Mouse (Mus musculus): ENCODE data around the gene Map6. TPM values are rescaled to one million over a fixed set of nuclear protein-coding genes. Genes with fewer than 3 reads are reported as not detected.

Map6 gene
- polyA plus RNA-seq, 1 experiment from 2014 or later, result 57.0 TPM

DNA sequence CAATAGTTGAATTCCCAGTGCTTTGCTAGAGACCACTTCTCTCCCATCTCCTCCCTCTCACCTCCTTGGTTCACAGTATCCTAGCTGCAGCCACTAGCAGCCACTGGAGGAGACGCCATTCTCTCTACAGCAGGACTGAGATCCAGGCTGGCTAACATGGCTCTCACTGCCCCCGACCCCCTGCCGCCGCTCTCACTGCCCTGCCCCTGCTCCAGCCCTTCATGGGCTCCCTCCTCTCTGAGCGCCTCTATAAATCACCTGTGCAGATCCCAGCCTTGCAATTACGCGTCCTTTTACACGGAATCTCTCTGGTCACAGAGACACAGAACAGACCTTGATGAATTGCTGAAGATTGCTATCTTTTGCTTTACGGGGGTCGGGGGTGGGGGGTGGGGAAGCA is 57.6 kb downstream of the Map6 start:
- Histone ChIP-seq H3K36me3 (ENCODE audit: control insufficient read depth, insufficient read depth, low read length) (no peaks in the 10 kb centered on the region), H3K9me3 (ENCODE audit: control insufficient read depth, low read length) (no peaks in the 10 kb centered on the region), H3K4me2 (ENCODE audit: low read depth) (0 out of 2 replicates have a peak overlapping the region, but pooled peaks have one; percentile 10), H3K9ac (ENCODE audit: low read length) (no peak overlapping the region), H3K4me3 (ENCODE audit: low read depth, low read length) (no peak overlapping the region), H3K27me3 (ENCODE audit: control insufficient read depth, insufficient read depth, low read length) (no peaks in the 10 kb centered on the region), H3K4me1 (ENCODE audit: control insufficient read depth, insufficient read depth, low read length) (peaks cover 33% of the 10 kb centered on the region), H3K27ac (ENCODE audit: low read depth, low read length) (peak overlapping the region; percentile 58)
- DNase-seq (ENCODE audit: low spot score), result peak; percentile 46
- ATAC-seq (ENCODE audit: insufficient read depth, low FRiP score, low TSS enrichment), result peak; percentile 62
- 4% methylated on average over 10 of the region's 10 CpGs for WGBS

DNA sequence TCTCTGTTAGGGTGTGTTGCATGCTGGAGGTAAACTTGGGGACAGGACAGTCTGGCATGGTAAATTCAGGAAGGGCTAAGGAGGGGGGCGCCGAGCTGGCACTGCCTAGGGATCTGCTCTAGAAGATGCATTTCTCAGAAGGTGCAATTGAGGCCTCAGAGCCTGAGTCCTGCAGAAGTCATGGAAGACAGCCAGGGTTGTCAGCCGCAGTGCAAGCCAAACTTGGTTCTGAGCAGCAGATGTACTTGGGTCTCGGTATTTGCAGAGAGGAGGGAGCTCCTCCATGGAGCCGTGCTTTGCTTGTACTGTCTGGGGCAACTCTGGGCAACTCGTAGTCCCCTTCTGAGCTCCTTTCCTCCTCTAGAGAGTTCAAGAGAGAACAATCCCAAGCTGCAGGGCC is 58.9 kb downstream of the Map6 start:
- WGBS, result 71% methylated on average over 6 of the region's 6 CpGs
- no peaks in the 10 kb centered on the region for H3K9me3 ChIP-seq (ENCODE audit: control insufficient read depth, low read length)
- ATAC-seq (ENCODE audit: insufficient read depth, low FRiP score, low TSS enrichment) (no peak), DNase-seq (ENCODE audit: low spot score) (no peak)
- no peaks in the 10 kb centered on the region for H3K36me3 ChIP-seq (ENCODE audit: control insufficient read depth, insufficient read depth, low read length)
- no peaks in the 10 kb centered on the region for H3K27me3 ChIP-seq (ENCODE audit: control insufficient read depth, insufficient read depth, low read length)
- H3K4me2 ChIP-seq (ENCODE audit: low read depth), result no peak overlapping the region
- H3K4me3 ChIP-seq (ENCODE audit: low read depth, low read length), result no peak overlapping the region
- H3K4me1 ChIP-seq (ENCODE audit: control insufficient read depth, insufficient read depth, low read length), result peaks cover 24% of the 10 kb centered on the region
- no peak overlapping the region for H3K27ac ChIP-seq (ENCODE audit: low read depth, low read length)
- no peak overlapping the region for H3K9ac ChIP-seq (ENCODE audit: low read length)

DNA sequence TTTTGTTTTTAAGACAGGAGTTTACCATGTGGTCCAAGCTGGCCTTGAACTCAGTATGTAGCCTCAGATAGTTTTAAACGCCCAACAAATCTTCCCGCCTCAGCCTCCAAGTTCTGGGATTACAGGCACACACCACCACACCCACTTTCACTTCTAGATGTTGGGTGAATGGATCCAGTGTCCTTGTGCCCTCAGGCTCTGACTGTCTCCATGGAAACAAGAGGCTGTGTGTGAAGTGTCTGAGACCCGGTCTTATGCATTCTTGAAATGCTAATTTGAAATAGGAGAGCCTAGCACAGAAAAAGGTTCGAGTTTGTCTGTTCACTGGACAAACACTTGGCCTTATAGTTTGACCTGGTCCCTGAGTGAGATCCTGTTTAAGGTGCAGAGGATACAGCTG is 61.6 kb downstream of the Map6 start:
- WGBS, result 55% methylated on average over 4 of the region's 4 CpGs
- peak; percentile 38; the same call in 1 of the 2 replicates for ATAC-seq (ENCODE audit: insufficient read depth, low FRiP score, low TSS enrichment)
- Histone ChIP-seq H3K27ac (ENCODE audit: low read depth, low read length) (0 out of 2 replicates have a peak overlapping the region, but pooled peaks have one; percentile 36), H3K9ac (ENCODE audit: low read length) (no peak overlapping the region), H3K4me3 (ENCODE audit: low read depth, low read length) (no peak overlapping the region), H3K36me3 (ENCODE audit: control insufficient read depth, insufficient read depth, low read length) (no peaks in the 10 kb centered on the region), H3K27me3 (ENCODE audit: control insufficient read depth, insufficient read depth, low read length) (no peaks in the 10 kb centered on the region), H3K4me2 (ENCODE audit: low read depth) (no peak overlapping the region), H3K4me1 (ENCODE audit: control insufficient read depth, insufficient read depth, low read length) (peaks cover 24% of the 10 kb centered on the region), H3K9me3 (ENCODE audit: control insufficient read depth, low read length) (no peaks in the 10 kb centered on the region)
- DNase-seq (ENCODE audit: low spot score), result peak; percentile 38

DNA sequence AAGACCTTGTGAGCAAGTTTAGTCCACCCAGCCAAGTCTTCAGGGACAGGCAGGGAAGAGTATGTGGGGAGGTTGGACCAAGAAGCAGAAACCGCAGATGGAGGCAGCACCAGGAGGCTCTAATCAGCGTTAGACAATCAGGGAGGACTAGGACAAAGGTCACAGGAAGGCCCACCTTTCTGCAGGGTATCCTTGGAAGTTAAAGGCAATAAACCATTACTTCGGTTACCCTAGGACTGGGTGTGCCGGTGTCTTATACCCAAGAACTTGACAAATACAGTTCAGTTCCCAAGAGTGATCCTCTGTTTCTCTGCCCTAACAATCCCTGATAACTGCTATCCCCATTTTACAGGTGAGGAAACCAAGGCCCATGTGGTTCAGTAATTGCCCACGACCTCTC is 62.8 kb downstream of the Map6 start:
- Histone ChIP-seq H3K9me3 (ENCODE audit: control insufficient read depth, low read length) (no peaks in the 10 kb centered on the region), H3K4me3 (ENCODE audit: low read depth, low read length) (no peak overlapping the region), H3K9ac (ENCODE audit: low read length) (no peak overlapping the region), H3K27me3 (ENCODE audit: control insufficient read depth, insufficient read depth, low read length) (no peaks in the 10 kb centered on the region), H3K36me3 (ENCODE audit: control insufficient read depth, insufficient read depth, low read length) (no peaks in the 10 kb centered on the region), H3K27ac (ENCODE audit: low read depth, low read length) (no peak overlapping the region), H3K4me2 (ENCODE audit: low read depth) (no peak overlapping the region), H3K4me1 (ENCODE audit: control insufficient read depth, insufficient read depth, low read length) (peaks cover 17% of the 10 kb centered on the region)
- no peak for ATAC-seq (ENCODE audit: insufficient read depth, low FRiP score, low TSS enrichment)
- no peak for DNase-seq (ENCODE audit: low spot score)
- 82% methylated on average over 5 of the region's 5 CpGs for WGBS

DNA sequence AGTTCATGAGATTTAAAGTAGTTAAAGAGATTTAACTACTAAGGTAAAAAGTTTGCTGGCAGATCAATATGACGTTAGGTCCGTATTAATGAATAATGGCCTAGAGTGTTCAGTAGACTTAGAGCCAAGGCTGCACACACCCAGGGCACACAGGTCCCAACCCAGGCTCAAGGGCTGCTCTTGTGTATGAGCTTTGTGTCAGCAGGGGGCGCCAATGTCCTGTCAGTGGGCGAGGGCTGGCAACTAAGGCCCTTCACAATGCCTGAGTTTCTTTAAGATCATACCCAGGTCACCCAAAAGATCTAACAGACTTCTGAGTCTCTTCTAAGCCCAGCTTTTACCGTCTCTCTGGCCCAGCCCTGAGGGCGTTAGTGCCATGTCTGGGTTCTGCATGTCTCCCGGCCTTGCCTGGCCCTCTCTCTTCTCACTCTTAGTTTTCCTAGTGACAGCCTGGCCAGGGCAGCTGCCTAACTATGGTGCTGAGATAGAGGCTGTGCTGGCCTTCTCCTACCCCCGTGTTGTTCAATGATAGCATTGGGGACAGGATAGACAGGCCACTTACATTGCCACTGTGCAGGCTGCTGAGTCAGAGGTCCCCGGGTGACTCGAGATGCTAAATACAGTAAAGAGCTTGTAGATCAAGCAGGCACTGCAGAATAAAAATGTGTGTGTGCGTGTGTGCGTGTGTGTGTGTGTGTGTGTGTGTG is 65.7 kb downstream of the Map6 start:
- no peaks in the 10 kb centered on the region for H3K27me3 ChIP-seq (ENCODE audit: control insufficient read depth, insufficient read depth, low read length)
- H3K27ac ChIP-seq (ENCODE audit: low read depth, low read length), result no peak overlapping the region
- H3K4me1 ChIP-seq (ENCODE audit: control insufficient read depth, insufficient read depth, low read length), result peaks cover 6% of the 10 kb centered on the region
- WGBS, result 46% methylated on average over 12 of the region's 12 CpGs
- H3K9ac ChIP-seq (ENCODE audit: low read length), result no peak overlapping the region
- no peak overlapping the region for H3K4me2 ChIP-seq (ENCODE audit: low read depth)
- H3K36me3 ChIP-seq (ENCODE audit: control insufficient read depth, insufficient read depth, low read length), result peaks cover 2% of the 10 kb centered on the region; the same call in 1 of the 2 replicates
- no peaks in the 10 kb centered on the region for H3K9me3 ChIP-seq (ENCODE audit: control insufficient read depth, low read length)
- DNase-seq (ENCODE audit: low spot score) (peak; percentile 85), ATAC-seq (ENCODE audit: insufficient read depth, low FRiP score, low TSS enrichment) (peak; percentile 67; the same call in 1 of the 2 replicates)
- no peak overlapping the region for H3K4me3 ChIP-seq (ENCODE audit: low read depth, low read length)

DNA sequence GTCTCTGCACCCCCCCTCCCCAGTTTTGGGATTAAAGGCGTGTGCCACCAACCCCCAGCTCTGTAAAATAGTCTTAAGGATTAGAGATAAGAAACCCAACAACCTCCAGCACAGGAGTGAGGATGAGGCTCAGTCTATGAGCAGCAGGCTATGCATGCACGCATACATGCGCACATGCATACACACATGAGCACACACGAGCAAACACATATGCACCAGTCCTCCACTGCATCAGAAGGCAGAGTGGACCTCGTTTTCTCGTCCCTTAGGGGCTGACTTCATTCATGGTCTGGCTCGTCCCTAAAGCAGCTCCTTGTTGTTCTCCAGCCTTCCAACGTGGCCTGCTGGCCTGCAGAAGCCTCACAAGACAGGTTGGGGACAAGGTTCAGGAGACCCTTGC is 73.5 kb downstream of the Map6 start:
- no peaks in the 10 kb centered on the region for H3K4me1 ChIP-seq (ENCODE audit: control insufficient read depth, insufficient read depth, low read length)
- H3K4me3 ChIP-seq (ENCODE audit: low read depth, low read length), result no peak overlapping the region
- no peaks in the 10 kb centered on the region for H3K27me3 ChIP-seq (ENCODE audit: control insufficient read depth, insufficient read depth, low read length)
- ATAC-seq (ENCODE audit: insufficient read depth, low FRiP score, low TSS enrichment) (no peak), DNase-seq (ENCODE audit: low spot score) (no peak)
- peaks cover 2% of the 10 kb centered on the region for H3K36me3 ChIP-seq (ENCODE audit: control insufficient read depth, insufficient read depth, low read length)
- 86% methylated on average over 8 of the region's 8 CpGs for WGBS
- no peak overlapping the region for H3K9ac ChIP-seq (ENCODE audit: low read length)
- H3K27ac ChIP-seq (ENCODE audit: low read depth, low read length), result no peak overlapping the region
- H3K9me3 ChIP-seq (ENCODE audit: control insufficient read depth, low read length), result no peaks in the 10 kb centered on the region
- no peak overlapping the region for H3K4me2 ChIP-seq (ENCODE audit: low read depth)

DNA sequence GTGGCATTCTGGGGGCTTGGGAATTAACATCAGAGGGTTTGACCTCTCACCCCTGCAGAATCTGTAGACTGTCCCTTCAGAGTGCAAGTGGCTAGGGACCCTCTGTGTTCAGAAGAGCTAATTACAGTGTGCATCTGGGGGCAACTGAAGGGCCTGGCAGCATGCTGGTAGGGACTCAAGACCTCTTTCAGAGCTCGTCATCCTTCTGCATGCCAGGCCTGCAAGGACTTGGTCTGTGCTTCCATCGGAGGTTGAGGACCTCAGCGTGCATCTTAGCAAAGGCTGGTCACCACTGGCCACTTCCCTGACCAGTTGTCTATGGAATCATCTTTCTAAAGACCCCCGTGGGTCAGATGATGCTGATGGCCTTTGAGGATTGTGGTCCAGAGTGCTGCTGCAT is 76.3 kb downstream of the Map6 start:
- H3K9ac ChIP-seq (ENCODE audit: low read length), result no peak overlapping the region
- 85% methylated on average over 4 of the region's 4 CpGs for WGBS
- no peaks in the 10 kb centered on the region for H3K9me3 ChIP-seq (ENCODE audit: control insufficient read depth, low read length)
- DNase-seq (ENCODE audit: low spot score) (no peak), ATAC-seq (ENCODE audit: insufficient read depth, low FRiP score, low TSS enrichment) (no peak)
- no peaks in the 10 kb centered on the region for H3K27me3 ChIP-seq (ENCODE audit: control insufficient read depth, insufficient read depth, low read length)
- no peaks in the 10 kb centered on the region for H3K4me1 ChIP-seq (ENCODE audit: control insufficient read depth, insufficient read depth, low read length)
- no peak overlapping the region for H3K27ac ChIP-seq (ENCODE audit: low read depth, low read length)
- peaks cover 20% of the 10 kb centered on the region for H3K36me3 ChIP-seq (ENCODE audit: control insufficient read depth, insufficient read depth, low read length)
- H3K4me3 ChIP-seq (ENCODE audit: low read depth, low read length), result no peak overlapping the region
- no peak overlapping the region for H3K4me2 ChIP-seq (ENCODE audit: low read depth)

DNA sequence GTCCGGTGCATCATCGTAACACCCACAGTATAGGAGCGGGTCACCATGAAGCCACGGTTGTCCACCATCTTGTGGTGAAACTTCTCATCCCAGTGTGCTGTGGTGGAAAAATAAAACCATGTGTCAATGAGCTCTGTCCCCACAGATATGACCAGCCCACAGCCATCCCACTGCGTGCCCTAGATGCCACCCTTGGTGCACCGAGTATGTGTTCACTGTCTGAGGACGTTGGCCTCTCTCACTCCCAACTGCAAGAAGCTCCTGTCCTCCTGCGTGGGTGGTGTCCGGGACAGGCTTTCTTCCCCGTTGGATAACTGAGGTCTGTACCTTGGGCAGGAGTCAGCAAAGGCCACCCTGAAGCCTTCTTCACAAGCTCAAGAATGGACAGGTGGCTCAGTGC is 80.0 kb downstream of the Map6 start:
- H3K36me3 ChIP-seq (ENCODE audit: control insufficient read depth, insufficient read depth, low read length), result peaks cover 22% of the 10 kb centered on the region
- H3K4me3 ChIP-seq (ENCODE audit: low read depth, low read length), result no peak overlapping the region
- H3K9ac ChIP-seq (ENCODE audit: low read length), result no peak overlapping the region
- peaks cover 21% of the 10 kb centered on the region for H3K4me1 ChIP-seq (ENCODE audit: control insufficient read depth, insufficient read depth, low read length)
- DNase-seq (ENCODE audit: low spot score) (no peak), ATAC-seq (ENCODE audit: insufficient read depth, low FRiP score, low TSS enrichment) (no peak)
- H3K27ac ChIP-seq (ENCODE audit: low read depth, low read length), result no peak overlapping the region
- H3K9me3 ChIP-seq (ENCODE audit: control insufficient read depth, low read length), result no peaks in the 10 kb centered on the region
- 95% methylated on average over 10 of the region's 10 CpGs for WGBS
- H3K4me2 ChIP-seq (ENCODE audit: low read depth), result no peak overlapping the region
- no peaks in the 10 kb centered on the region for H3K27me3 ChIP-seq (ENCODE audit: control insufficient read depth, insufficient read depth, low read length)

DNA sequence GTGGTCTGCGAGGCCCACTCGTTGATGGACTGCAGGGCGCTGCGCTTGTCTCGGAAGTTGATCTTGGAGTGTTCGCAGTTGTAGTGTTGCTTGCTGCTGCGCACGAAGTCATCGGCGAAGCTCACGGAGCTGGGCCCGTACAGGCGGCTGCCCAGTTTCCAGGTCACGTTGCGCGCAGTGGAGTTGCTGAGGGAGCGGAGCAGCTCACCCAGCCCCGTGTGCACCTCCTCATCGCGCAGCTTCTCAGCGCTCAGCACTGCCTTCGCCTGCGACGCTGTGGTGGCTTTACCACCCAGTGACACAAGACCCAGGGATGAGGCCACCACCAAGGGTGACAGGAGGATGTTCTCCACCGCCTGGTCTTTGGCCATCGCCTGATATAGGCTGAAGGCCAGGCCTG is 81.6 kb downstream of the Map6 start:
- WGBS, result 96% methylated on average over 26 of the region's 26 CpGs

More for the DNA sequence above, 81.6 kb downstream of the Map6 start:
- Histone ChIP-seq H3K27ac (ENCODE audit: low read depth, low read length) (no peak overlapping the region), H3K36me3 (ENCODE audit: control insufficient read depth, insufficient read depth, low read length) (peaks cover 22% of the 10 kb centered on the region), H3K4me3 (ENCODE audit: low read depth, low read length) (no peak overlapping the region), H3K9me3 (ENCODE audit: control insufficient read depth, low read length) (no peaks in the 10 kb centered on the region), H3K9ac (ENCODE audit: low read length) (no peak overlapping the region), H3K4me1 (ENCODE audit: control insufficient read depth, insufficient read depth, low read length) (peaks cover 30% of the 10 kb centered on the region), H3K27me3 (ENCODE audit: control insufficient read depth, insufficient read depth, low read length) (no peaks in the 10 kb centered on the region), H3K4me2 (ENCODE audit: low read depth) (no peak overlapping the region)
- no peak for DNase-seq (ENCODE audit: low spot score)
- ATAC-seq (ENCODE audit: insufficient read depth, low FRiP score, low TSS enrichment), result no peak
